Mouse (Mus musculus) hindbrain, embryonic 16.5 days (tissue): ENCODE results near the gene Rnf24. TPM values are rescaled to one million over a fixed set of nuclear protein-coding genes. Genes with fewer than 3 reads are reported as not detected.

Experiments
- ATAC-seq: fragments of 200-750 bp; cut with Nextera tagmentation; 2 replicates; pipeline ENCODE4 v1.8.0; 2017; ENCODE audit warnings: moderate TSS enrichment, moderate library complexity
- H3K27ac ChIP-seq: fragments of 300-500 bp; sonication (generic); 2 replicates; pipeline ENCODE4 v1.5.1; 2014; ENCODE audit warnings: low read depth, mild to moderate bottlenecking, control low read depth, low read length, moderate library complexity
- H3K27me3 ChIP-seq: fragments of 300-500 bp; sonication (generic); replicated peaks from 2 replicates; pipeline ENCODE4 v1.6.1; 2014; ENCODE audit warnings: low read length; ENCODE audit not compliant: control insufficient read depth, insufficient read depth
- H3K36me3 ChIP-seq: fragments of 300-500 bp; sonication (generic); 2 replicates; pipeline ENCODE4 v1.6.1; 2014; ENCODE audit warnings: mild to moderate bottlenecking, low read length, moderate library complexity, mixed read lengths; ENCODE audit not compliant: control insufficient read depth, insufficient read depth
- H3K4me1 ChIP-seq: fragments of 300-500 bp; sonication (generic); 2 replicates; pipeline ENCODE4 v1.6.1; 2014; ENCODE audit warnings: low read depth, low read length; ENCODE audit not compliant: control insufficient read depth, insufficient read depth
- H3K4me2 ChIP-seq: fragments of 300-500 bp; sonication (generic); 2 replicates; pipeline ENCODE4 v1.6.1; 2014; ENCODE audit warnings: mild to moderate bottlenecking, low read length, control low read depth, moderate library complexity
- H3K4me3 ChIP-seq: fragments of 300-500 bp; sonication (generic); 2 replicates; pipeline ENCODE4 v1.5.1; 2014; ENCODE audit warnings: mild to moderate bottlenecking, low read length, control low read depth, moderate library complexity
- H3K9ac ChIP-seq: fragments of 300-500 bp; sonication (generic); 2 replicates; pipeline ENCODE4 v1.6.1; 2014; ENCODE audit warnings: low read depth, mild to moderate bottlenecking, control low read depth, low read length, moderate library complexity
- H3K9me3 ChIP-seq: fragments of 300-500 bp; sonication (generic); 2 replicates; pipeline ENCODE4 v1.6.1; 2014; ENCODE audit warnings: mild to moderate bottlenecking, low read length, moderate library complexity; ENCODE audit not compliant: control insufficient read depth
- WGBS: fragments of 180-500 bp; shearing (Covaris S2); extraction: QIAGEN DNeasy Blood & Tissue Kit; methylation state at CpG from one replicate; pipeline ENCODE4 v1.1.7; 2014; 5-methylcytosine and 5-hydroxymethylcytosine counted together
- polyA plus RNA-seq: library from polyadenylated mRNA; unstranded; fragments of >200 nt; fragmentation: Nextera tagmentation; extraction: Ambion mirVana; gene quantifications from 2 replicates; pipeline ENCODE4 v1.2.1, GENCODE M21; 2015

The Rnf24 gene
- polyA plus RNA-seq, 1 experiment from 2014 or later, result 13.5 TPM

DNA sequence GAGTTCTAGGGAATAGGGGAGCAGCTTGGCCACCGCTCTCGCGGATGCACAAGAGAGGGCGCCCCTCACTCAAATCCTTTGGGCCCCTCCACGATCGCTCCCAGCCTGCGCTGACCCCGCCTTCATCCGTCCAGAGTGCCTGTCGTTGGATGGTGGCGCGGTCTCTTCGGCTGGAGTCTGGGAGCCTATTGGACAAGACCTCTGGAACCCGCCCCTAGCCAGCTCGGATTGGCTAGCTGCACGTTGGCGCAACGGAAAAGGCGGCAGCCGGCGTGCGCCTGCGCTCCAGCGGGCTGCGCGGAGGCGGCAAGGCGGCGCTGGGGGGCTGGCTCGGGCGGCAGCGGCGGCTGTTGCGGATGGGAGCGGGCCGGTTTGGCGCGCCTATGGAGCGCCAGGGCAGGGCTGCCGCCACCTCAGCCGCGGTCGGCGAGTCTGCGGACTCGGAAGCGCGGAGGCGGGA is 90.4 kb downstream of the Rnf24 start, which contains the start of gene Pank2:
Gene Pank2, plus strand, starts transcription at position 283 of the 460 bp plus-strand sequence.
- H3K9me3 ChIP-seq, result no peaks in the 10 kb centered on the region
- H3K4me1 ChIP-seq, result peaks cover 12% of the 10 kb centered on the region
- no peaks in the 10 kb centered on the region for H3K27me3 ChIP-seq
- H3K4me3 ChIP-seq, result peak within 1 kb of the TSS; percentile 94
- WGBS, result 0% methylated on average over 41 of the region's 49 CpGs
- no peaks in the 10 kb centered on the region for H3K36me3 ChIP-seq
- H3K9ac ChIP-seq, result peak within 1 kb of the TSS; percentile 99
- peak within 1 kb of the TSS; percentile 99 for H3K27ac ChIP-seq
- ATAC-seq, result peak; percentile 100
- peak within 1 kb of the TSS; percentile 92 for H3K4me2 ChIP-seq

DNA sequence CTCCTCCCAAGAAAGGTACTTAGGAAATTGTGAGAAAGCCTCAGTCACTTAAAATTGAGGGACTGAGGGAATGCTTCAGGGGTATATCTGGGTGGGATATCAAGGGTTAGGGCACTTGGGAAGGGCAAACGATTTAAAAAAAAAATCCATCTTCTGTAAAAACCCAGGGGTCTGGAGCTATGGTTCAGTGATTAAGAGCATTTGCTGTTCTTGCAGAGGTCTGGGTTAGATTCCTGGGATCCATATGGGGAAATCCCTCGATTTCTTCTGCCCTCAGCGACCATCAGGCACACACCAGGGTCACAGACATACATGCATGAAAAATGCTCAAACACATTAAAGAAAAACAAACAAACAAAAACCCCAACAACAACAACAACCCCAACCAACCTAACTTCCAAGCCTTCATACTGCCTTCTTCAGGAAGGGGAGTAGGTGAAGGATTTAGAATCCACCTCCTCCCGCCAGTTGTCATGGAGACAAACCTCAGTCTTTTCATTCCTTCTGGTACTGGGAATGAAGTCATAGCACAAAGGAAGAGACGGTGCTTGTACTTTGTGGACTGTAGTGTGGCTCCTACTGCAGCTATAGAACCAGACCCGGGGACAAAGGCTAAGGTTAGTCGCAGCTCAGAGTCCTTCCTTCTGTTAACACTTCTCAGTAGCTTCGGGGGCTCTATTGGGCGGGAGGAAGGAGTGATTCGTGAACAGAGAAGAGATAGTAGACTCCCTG is 91.0 kb downstream of the Rnf24 start:
- H3K9me3 ChIP-seq, result no peaks in the 10 kb centered on the region
- WGBS, result 3% methylated on average over 10 of the region's 10 CpGs
- ATAC-seq, result peak; percentile 86

DNA sequence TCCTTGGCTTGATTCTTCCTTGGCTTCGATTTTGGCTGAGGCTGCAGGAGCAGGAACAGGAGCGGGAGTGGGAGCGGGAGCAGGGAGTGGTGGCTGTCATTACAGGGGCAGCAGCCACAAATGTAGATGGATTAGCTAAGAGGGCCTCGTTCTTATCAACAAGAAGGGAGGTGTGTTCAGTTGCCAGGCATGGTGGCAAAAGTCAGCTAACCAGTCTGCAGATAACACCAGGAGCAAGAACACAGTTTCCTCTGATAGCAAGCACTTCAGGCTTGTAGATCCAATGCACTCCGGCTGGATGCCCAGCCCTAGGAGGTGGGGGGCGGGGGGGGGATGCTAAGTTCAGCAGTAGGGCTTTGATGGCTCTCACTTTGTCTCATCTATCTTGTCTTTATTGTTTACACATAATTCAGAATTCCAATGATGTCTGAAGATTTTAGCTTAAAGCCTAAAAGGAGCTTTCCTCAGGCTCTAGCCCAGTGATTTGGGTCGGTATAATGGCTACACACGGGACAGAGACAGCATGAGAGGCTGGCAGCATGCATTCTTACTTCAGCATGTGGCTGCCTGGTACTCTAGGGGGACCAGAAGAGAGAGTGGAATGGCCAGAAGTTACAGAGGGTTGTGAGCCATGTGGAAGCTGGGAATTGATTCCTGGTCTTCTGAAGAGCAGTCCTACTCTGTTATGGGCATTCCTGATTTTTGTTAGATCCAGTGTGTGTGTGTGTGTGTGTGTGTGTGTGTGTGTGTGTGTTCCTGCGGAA is 92.0 kb downstream of the Rnf24 start:
- H3K9ac ChIP-seq, result no peak overlapping the region
- H3K4me3 ChIP-seq, result no peak overlapping the region
- H3K27ac ChIP-seq, result no peak overlapping the region
- ATAC-seq, result no peak
- 60% methylated on average over 9 of the region's 9 CpGs for WGBS
- no peaks in the 10 kb centered on the region for H3K36me3 ChIP-seq
- peaks cover 12% of the 10 kb centered on the region for H3K4me1 ChIP-seq
- no peak overlapping the region for H3K4me2 ChIP-seq
- H3K27me3 ChIP-seq, result no peaks in the 10 kb centered on the region
- no peaks in the 10 kb centered on the region for H3K9me3 ChIP-seq

More for the DNA sequence above, 91.0 kb downstream of the Rnf24 start:
- Histone ChIP-seq H3K4me3 (peak overlapping the region; percentile 94), H3K36me3 (no peaks in the 10 kb centered on the region), H3K27ac (peak overlapping the region; percentile 95), H3K4me2 (peak overlapping the region; percentile 87), H3K9ac (peak overlapping the region; percentile 81), H3K27me3 (no peaks in the 10 kb centered on the region), H3K4me1 (peaks cover 12% of the 10 kb centered on the region)

DNA sequence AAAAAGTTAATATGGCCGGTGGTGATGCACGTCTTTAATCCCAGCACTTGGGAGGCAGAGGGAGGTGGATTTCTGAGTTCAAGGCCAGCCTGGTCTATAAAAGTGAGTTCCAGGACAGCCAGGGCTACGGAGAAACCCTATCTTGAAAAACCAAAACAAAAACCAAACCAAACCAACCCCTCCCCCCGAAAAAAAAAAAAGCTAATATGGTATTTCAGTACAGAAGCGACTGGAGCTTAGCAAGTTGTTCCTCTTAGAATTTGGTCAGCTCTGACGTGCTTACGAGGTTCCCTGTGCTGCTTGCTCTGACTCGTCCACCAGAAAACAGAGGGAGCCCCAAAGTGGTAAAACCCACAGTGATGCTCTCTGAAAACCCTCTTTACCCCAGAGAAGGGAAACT is 94.0 kb downstream of the Rnf24 start:
- no peaks in the 10 kb centered on the region for H3K27me3 ChIP-seq
- H3K27ac ChIP-seq, result no peak overlapping the region
- H3K4me2 ChIP-seq, result no peak overlapping the region
- H3K4me3 ChIP-seq, result no peak overlapping the region
- no peaks in the 10 kb centered on the region for H3K9me3 ChIP-seq
- no peak for ATAC-seq
- H3K4me1 ChIP-seq, result peaks cover 6% of the 10 kb centered on the region
- H3K36me3 ChIP-seq, result no peaks in the 10 kb centered on the region
- 86% methylated on average over 8 of the region's 8 CpGs for WGBS
- H3K9ac ChIP-seq, result no peak overlapping the region

DNA sequence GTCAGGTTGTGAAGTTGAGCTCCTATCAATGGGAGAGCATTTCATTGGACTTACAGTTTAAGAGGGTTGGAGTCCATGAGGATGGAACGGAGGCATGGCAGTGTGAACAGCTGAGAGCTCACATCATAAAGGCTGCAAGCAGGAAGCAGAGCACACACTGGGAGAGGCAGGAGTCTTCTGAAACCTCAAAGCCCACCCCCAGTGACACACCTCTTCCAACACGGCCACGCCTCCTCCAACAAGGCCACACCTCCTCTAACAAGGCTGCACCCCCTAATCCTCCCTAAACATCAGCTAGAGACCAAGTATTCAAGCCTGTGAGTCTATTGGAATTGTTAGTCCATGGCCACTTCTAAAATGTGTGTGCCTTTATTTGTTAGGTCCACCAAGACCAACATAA is 97.0 kb downstream of the Rnf24 start:
- H3K4me2 ChIP-seq, result no peak overlapping the region
- WGBS, result 61% methylated on average over 3 of the region's 3 CpGs
- no peak for ATAC-seq

DNA sequence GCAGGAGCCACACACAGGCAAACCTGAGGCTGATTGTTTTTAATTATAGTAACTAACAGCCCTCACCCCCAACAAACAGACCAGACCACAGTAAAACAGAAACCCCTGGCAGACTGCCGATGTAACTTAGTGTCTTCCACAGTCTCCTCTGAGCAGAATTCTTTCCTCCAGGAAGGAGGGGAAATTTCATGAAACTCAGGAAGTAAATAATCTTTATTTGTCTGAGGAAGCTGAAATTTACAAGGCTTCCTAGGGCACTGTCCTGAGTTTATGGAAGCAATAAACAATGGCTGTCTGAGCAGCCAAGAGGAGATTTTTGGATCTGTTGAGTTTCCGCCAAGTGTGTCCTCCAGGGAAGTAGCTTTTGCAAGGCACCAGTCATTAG is 98.4 kb downstream of the Rnf24 start:
- Histone ChIP-seq H3K9ac (no peak overlapping the region), H3K27ac (no peak overlapping the region), H3K4me2 (no peak overlapping the region), H3K4me3 (no peak overlapping the region), H3K36me3 (no peaks in the 10 kb centered on the region), H3K27me3 (no peaks in the 10 kb centered on the region), H3K9me3 (no peaks in the 10 kb centered on the region), H3K4me1 (no peaks in the 10 kb centered on the region)
- no peak; the same call in 1 of the 2 replicates for ATAC-seq
- 70% methylated on average over 2 of the region's 2 CpGs for WGBS

More for the DNA sequence above, 97.0 kb downstream of the Rnf24 start:
- no peak overlapping the region for H3K4me3 ChIP-seq
- no peak overlapping the region for H3K9ac ChIP-seq
- H3K4me1 ChIP-seq, result no peaks in the 10 kb centered on the region
- H3K27me3 ChIP-seq, result no peaks in the 10 kb centered on the region
- H3K36me3 ChIP-seq, result no peaks in the 10 kb centered on the region
- no peak overlapping the region for H3K27ac ChIP-seq
- H3K9me3 ChIP-seq, result no peaks in the 10 kb centered on the region

DNA sequence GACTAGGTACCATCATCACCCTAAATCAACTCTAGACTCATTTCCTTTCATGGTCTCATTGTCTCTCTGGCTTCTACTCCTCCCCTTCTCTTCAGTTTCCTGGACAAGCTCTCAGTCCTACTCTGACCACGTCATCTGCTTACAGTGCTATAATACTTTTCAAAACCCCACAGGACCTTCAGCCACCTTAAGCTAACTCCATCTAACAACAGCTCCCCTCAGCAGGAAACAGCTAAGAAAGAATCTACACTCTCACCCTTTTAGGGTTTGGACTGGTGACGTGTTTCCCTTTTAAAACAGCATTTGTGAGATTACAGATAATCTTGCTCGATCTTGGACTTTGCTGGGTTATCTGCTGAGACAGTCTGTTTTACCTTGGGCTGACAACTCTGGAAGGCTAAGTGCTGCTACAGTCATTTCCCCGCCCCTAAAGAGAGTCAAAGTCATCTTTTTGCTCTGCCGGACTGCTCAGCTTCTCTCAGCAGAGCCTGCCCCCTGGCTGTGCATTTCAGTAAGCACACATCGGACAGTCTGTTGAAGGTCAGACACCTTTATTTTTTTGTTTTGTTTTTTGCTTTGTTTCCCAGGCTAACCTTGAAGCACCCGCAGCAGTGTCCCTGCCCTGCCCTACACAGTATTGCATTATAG is 98.9 kb downstream of the Rnf24 start:
- WGBS, result 27% methylated on average over 7 of the region's 7 CpGs
- H3K4me1 ChIP-seq, result no peaks in the 10 kb centered on the region
- H3K4me2 ChIP-seq, result no peak overlapping the region

More for the DNA sequence above, 98.9 kb downstream of the Rnf24 start:
- H3K36me3 ChIP-seq, result no peaks in the 10 kb centered on the region
- H3K9ac ChIP-seq, result no peak overlapping the region
- H3K27me3 ChIP-seq, result no peaks in the 10 kb centered on the region
- peak; percentile 78 for ATAC-seq
- H3K27ac ChIP-seq, result no peak overlapping the region
- H3K4me3 ChIP-seq, result no peak overlapping the region
- no peaks in the 10 kb centered on the region for H3K9me3 ChIP-seq
